Mouse (Mus musculus): ENCODE measurements around the gene Macc1. TPM values are rescaled to one million over a fixed set of nuclear protein-coding genes. Genes with fewer than 3 reads are reported as not detected.

Macc1 gene
- polyA plus RNA-seq, 1 experiment from 2014 or later: 0.06 TPM

DNA sequence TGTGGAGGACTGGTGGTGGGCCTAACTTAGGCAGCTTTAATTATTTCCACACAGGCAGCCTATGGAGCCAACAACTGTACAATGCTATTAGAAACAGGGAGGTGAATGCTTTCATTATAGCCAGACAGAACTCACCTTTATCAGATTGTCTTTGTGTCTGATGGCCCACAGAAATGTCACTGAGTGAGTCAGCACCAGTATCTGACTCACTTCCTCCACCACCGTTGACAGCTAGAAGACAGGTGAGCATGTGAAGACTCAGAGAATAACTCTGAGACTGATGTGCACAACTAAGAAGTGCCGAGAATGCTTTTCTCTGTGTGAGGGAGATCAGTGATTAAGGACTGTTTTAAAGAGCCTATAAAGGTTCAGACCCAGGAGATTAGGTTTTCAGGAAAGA is 73.9 kb downstream of the Macc1 start:
- 39% methylated on average over 2 of the region's 2 CpGs for WGBS
- no peak for ATAC-seq (replicated peaks; ENCODE audit: insufficient number of reproducible peaks, insufficient read depth, low FRiP score, low read depth)
- Histone ChIP-seq H3K9ac (no peak overlapping the region), H3K36me3 (no peaks in the 10 kb centered on the region), H3K4me1 (replicated peaks) (no peaks in the 10 kb centered on the region), H3K9me3 (replicated peaks) (no peaks in the 10 kb centered on the region), H3K4me3 (no peak overlapping the region), H3K4me2 (no peak overlapping the region), H3K27me3 (no peaks in the 10 kb centered on the region), H3K27ac (no peak overlapping the region)

DNA sequence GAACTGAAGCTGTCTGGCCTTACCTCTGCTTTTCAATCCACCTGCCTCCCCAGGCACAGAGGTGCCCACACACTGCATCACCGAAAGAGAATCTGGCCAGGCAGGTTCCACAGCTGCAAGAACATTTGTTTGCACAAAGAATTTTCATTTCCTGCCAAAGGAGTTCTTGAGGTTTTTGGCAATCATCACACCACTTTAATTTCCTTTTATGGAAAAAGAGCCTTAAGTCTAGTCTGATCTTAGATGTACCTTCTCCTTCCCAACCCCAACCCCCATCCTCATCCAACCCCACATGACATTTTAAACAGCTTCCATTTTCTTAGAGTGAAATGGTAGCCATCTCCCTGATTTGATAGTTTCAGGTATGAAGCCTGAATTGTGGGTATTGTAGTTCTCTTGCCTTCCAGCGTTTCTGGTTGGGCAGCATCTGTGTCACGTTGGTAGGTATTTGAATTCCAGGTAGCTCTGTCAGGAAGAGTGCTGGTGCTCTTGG is 76.2 kb downstream of the Macc1 start:
- no peaks in the 10 kb centered on the region for H3K27me3 ChIP-seq

DNA sequence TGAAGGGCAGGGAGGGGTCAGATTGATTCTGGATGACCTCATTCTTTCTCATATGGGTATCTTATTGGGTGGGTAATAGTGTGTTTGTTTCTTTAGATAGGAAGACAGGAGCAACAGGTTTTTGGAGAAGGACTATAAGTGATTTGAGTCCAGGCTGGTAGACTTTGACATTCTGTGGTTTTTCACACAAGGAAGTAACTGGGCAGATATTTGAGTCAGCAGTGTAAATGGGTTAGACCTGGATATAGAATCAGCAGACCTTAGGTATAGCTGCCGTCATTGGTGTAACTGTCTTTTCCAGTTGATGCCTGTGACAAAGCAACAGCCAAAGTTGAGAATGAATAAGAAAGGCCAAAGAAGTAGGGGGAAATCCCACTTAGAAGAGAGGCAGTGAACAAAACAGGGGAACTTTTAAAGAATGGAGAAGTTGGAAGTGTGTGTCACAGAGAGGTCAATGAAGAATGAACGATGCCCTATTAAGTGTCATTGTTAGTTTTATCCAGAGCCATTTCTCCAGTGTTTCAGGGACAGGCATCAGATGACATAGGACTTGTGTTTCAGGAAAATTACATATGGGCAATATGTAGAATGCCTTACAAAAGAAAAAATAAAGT is 84.1 kb downstream of the Macc1 start:
- Histone ChIP-seq H3K4me3 (no peak overlapping the region), H3K4me1 (replicated peaks) (no peaks in the 10 kb centered on the region), H3K4me2 (no peak overlapping the region), H3K36me3 (no peaks in the 10 kb centered on the region), H3K27me3 (no peaks in the 10 kb centered on the region), H3K9ac (no peak overlapping the region), H3K9me3 (replicated peaks) (no peaks in the 10 kb centered on the region), H3K27ac (no peak overlapping the region)
- no peak for ATAC-seq (replicated peaks; ENCODE audit: insufficient number of reproducible peaks, insufficient read depth, low FRiP score, low read depth)
- WGBS: 71% methylated on average over 2 of the region's 2 CpGs

More for the DNA sequence above, 76.2 kb downstream of the Macc1 start:
- Histone ChIP-seq H3K27ac (no peak overlapping the region), H3K9ac (no peak overlapping the region), H3K4me1 (replicated peaks) (no peaks in the 10 kb centered on the region), H3K4me2 (no peak overlapping the region), H3K36me3 (no peaks in the 10 kb centered on the region), H3K4me3 (no peak overlapping the region), H3K9me3 (replicated peaks) (no peaks in the 10 kb centered on the region)
- no peak for ATAC-seq (replicated peaks; ENCODE audit: insufficient number of reproducible peaks, insufficient read depth, low FRiP score, low read depth)
- 46% methylated on average over 3 of the region's 3 CpGs for WGBS

DNA sequence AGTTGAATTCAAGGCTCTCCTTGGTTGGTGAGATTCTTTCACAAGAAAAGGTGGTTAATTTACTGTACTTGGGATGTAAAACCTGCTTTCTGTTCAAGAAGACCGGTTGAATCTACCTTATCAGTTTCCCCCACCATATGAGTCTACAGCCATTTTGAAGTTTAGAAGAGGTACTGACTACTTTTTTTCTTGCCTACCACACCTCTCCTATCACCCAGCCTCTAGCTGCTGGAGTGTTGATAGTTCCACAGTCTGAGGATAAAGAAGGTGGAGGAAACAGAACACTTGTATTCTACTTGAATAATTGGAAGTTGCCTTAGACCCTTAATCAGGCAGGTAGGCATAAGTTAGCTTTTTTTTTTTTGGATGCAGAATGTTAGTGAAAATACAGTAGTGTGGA is 88.2 kb downstream of the Macc1 start:
- Histone ChIP-seq H3K27ac (no peak overlapping the region), H3K36me3 (no peaks in the 10 kb centered on the region), H3K9me3 (replicated peaks) (no peaks in the 10 kb centered on the region), H3K9ac (no peak overlapping the region), H3K4me2 (no peak overlapping the region), H3K27me3 (no peaks in the 10 kb centered on the region), H3K4me3 (no peak overlapping the region), H3K4me1 (replicated peaks) (no peaks in the 10 kb centered on the region)
- ATAC-seq (replicated peaks; ENCODE audit: insufficient number of reproducible peaks, insufficient read depth, low FRiP score, low read depth): no peak
- 80% methylated on average over 1 of the region's 1 CpGs for WGBS

DNA sequence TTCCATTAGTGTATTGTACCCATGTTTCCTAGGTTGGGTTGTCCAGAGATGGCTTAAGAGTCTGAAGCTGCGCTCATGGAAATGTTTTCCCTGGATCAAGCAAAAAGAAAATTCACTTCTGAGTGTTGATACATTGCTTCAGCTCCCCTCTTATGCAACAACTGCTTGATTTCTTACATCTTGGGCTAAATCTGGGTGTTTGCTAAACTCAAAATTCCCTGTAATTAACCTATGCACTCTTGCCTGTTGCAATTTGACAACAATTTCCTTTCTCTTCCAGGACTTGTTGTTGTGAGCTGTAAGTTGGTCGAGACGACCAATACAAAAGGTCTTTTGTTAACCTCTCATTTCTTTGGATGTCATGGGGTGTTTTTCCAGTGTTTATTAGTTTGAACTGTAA is 88.7 kb downstream of the Macc1 start:
- Histone ChIP-seq H3K36me3 (no peaks in the 10 kb centered on the region), H3K9me3 (replicated peaks) (no peaks in the 10 kb centered on the region), H3K9ac (no peak overlapping the region), H3K4me1 (replicated peaks) (no peaks in the 10 kb centered on the region), H3K27ac (no peak overlapping the region), H3K27me3 (no peaks in the 10 kb centered on the region), H3K4me3 (no peak overlapping the region), H3K4me2 (no peak overlapping the region)
- no peak for ATAC-seq (replicated peaks; ENCODE audit: insufficient number of reproducible peaks, insufficient read depth, low FRiP score, low read depth)
- 70% methylated on average over 3 of the region's 3 CpGs for WGBS

- Histone ChIP-seq H3K27me3 (no peaks in the 10 kb centered on the region), H3K4me1 (replicated peaks) (no peaks in the 10 kb centered on the region), H3K4me3 (no peak overlapping the region), H3K36me3 (no peaks in the 10 kb centered on the region), H3K4me2 (no peak overlapping the region), H3K9ac (no peak overlapping the region), H3K9me3 (replicated peaks) (no peaks in the 10 kb centered on the region), H3K27ac (no peak overlapping the region)
- no peak for ATAC-seq (replicated peaks; ENCODE audit: insufficient number of reproducible peaks, insufficient read depth, low FRiP score, low read depth)
- 94% methylated on average over 1 of the region's 1 CpGs for WGBS
These were observed 90.7 kb downstream of the Macc1 start for GRCm38 (mm10) chr12:119404810-119405209.

DNA sequence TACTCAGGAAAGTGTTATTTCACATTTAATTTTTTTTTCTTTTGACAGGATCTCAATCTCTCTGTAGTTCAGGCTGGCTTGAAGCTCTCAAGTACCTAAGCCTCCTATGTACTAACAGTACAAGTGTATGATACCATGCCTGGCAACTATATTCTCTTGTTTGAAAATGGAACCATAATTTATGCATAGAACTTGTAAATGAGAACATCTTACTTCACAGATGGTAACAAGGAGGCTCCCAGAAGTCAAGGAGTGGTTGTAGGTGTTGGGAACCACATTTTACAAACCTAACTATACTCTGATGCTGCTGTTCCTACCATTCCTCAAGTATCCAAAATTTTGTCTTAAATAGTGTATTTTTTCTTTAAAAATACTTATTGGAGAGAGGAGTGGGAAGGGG is 96.5 kb downstream of the Macc1 start:
- Histone ChIP-seq H3K4me2 (no peak overlapping the region), H3K4me1 (replicated peaks) (no peaks in the 10 kb centered on the region), H3K36me3 (no peaks in the 10 kb centered on the region), H3K27ac (no peak overlapping the region), H3K4me3 (no peak overlapping the region), H3K27me3 (no peaks in the 10 kb centered on the region), H3K9me3 (replicated peaks) (no peaks in the 10 kb centered on the region), H3K9ac (no peak overlapping the region)
- ATAC-seq (replicated peaks; ENCODE audit: insufficient number of reproducible peaks, insufficient read depth, low FRiP score, low read depth): no peak

- no peak overlapping the region for H3K9ac ChIP-seq
- H3K27me3 ChIP-seq: no peaks in the 10 kb centered on the region
- H3K36me3 ChIP-seq: no peaks in the 10 kb centered on the region
- no peaks in the 10 kb centered on the region for H3K4me1 ChIP-seq (replicated peaks)
- no peak overlapping the region for H3K27ac ChIP-seq
- WGBS: 68% methylated on average over 2 of the region's 2 CpGs
- ATAC-seq (replicated peaks; ENCODE audit: insufficient number of reproducible peaks, insufficient read depth, low FRiP score, low read depth): no peak
- no peaks in the 10 kb centered on the region for H3K9me3 ChIP-seq (replicated peaks)
- H3K4me2 ChIP-seq: no peak overlapping the region
- no peak overlapping the region for H3K4me3 ChIP-seq
These were observed 96.9 kb downstream of the Macc1 start for GRCm38 (mm10) chr12:119410956-119411355.

DNA sequence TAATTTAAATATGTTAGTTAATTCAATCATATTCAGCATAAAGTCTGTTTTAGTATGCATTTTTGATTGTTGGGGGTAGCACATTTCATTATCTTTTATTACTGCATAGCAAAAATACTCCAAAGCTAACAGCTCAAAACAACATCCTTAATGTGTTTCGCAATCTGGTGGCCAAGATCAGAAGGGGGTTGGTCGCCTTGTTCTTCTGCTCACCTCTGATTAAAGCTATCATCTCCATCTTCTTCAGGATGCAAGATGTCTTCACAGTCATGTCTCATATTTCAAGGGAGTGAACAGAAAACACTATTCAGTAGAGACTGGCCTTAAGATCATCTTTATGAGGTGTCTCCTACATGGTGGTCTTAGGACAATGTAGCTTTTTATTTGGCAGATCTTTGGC is 97.9 kb downstream of the Macc1 start:
- H3K4me1 ChIP-seq (replicated peaks): no peaks in the 10 kb centered on the region

GRCm38 (mm10) chr12:119415900-119416299 is 101.8 kb downstream of the Macc1 start:
- Histone ChIP-seq H3K36me3 (no peaks in the 10 kb centered on the region), H3K9ac (no peak overlapping the region), H3K27me3 (no peaks in the 10 kb centered on the region), H3K27ac (no peak overlapping the region), H3K4me1 (replicated peaks) (no peaks in the 10 kb centered on the region), H3K9me3 (replicated peaks) (no peaks in the 10 kb centered on the region), H3K4me3 (no peak overlapping the region), H3K4me2 (no peak overlapping the region)
- no peak for ATAC-seq (replicated peaks; ENCODE audit: insufficient number of reproducible peaks, insufficient read depth, low FRiP score, low read depth)
- 66% methylated on average over 2 of the region's 2 CpGs for WGBS

More for the DNA sequence above, 97.9 kb downstream of the Macc1 start:
- Histone ChIP-seq H3K4me2 (no peak overlapping the region), H3K27ac (no peak overlapping the region), H3K9ac (no peak overlapping the region), H3K36me3 (no peaks in the 10 kb centered on the region), H3K9me3 (replicated peaks) (no peaks in the 10 kb centered on the region), H3K27me3 (no peaks in the 10 kb centered on the region), H3K4me3 (no peak overlapping the region)
- ATAC-seq (replicated peaks; ENCODE audit: insufficient number of reproducible peaks, insufficient read depth, low FRiP score, low read depth): no peak
- 73% methylated on average over 2 of the region's 2 CpGs for WGBS

DNA sequence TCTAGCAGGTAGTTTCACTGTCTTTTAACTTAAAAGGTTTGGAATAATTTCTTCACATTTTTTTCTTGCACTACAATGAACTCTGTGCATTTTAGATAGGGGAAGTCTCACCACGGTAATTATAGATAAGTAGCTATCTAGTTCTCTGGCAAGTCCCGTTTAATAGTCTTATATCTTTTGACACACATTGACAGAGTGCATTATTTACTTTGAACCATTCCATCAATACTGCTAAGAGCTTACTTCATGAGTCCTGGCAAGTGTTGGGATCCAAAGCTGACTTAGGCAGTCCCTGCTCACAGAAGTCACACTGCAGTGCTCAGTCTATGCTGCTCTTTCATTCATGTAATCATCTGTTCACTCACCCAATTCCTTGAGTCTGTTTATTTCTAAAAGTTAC is 111.7 kb downstream of the Macc1 start:
- no peak for ATAC-seq (replicated peaks; ENCODE audit: insufficient number of reproducible peaks, insufficient read depth, low FRiP score, low read depth)
- no peaks in the 10 kb centered on the region for H3K9me3 ChIP-seq (replicated peaks)
- H3K9ac ChIP-seq: no peak overlapping the region
- H3K27ac ChIP-seq: no peak overlapping the region
- no peak overlapping the region for H3K4me2 ChIP-seq
- no peaks in the 10 kb centered on the region for H3K27me3 ChIP-seq
- WGBS: 30% methylated on average over 2 of the region's 2 CpGs
- H3K4me1 ChIP-seq (replicated peaks): no peaks in the 10 kb centered on the region
- no peaks in the 10 kb centered on the region for H3K36me3 ChIP-seq
- H3K4me3 ChIP-seq: no peak overlapping the region

GRCm38 (mm10) chr12:119426182-119426886 is 112.3 kb downstream of the Macc1 start:
- no peaks in the 10 kb centered on the region for H3K9me3 ChIP-seq (replicated peaks)
- no peak for ATAC-seq (replicated peaks; ENCODE audit: insufficient number of reproducible peaks, insufficient read depth, low FRiP score, low read depth)
- WGBS: 97% methylated on average over 2 of the region's 2 CpGs

More at GRCm38 (mm10) chr12:119426182-119426886, 112.3 kb downstream of the Macc1 start:
- no peak overlapping the region for H3K27ac ChIP-seq
- no peaks in the 10 kb centered on the region for H3K27me3 ChIP-seq
- H3K36me3 ChIP-seq: no peaks in the 10 kb centered on the region
- no peak overlapping the region for H3K4me2 ChIP-seq
- no peaks in the 10 kb centered on the region for H3K4me1 ChIP-seq (replicated peaks)
- H3K9ac ChIP-seq: no peak overlapping the region
- no peak overlapping the region for H3K4me3 ChIP-seq
